Mouse (Mus musculus) small intestine, adult 2 months (tissue): Measurements from ENCODE around the gene Foxp1. TPM values are rescaled to one million over a fixed set of nuclear protein-coding genes. Genes with fewer than 3 reads are reported as not detected.

Experiments
- H3K27ac ChIP-seq: fragments of 200-500 bp; 2 replicates; pipeline ENCODE4 v1.5.1; 2012; ENCODE audit warnings: low read depth, low read length, control low read depth, inconsistent platforms; ENCODE audit not compliant: insufficient read depth
- H3K27me3 ChIP-seq: fragments of 200-500 bp; 2 replicates; pipeline ENCODE4 v1.6.1; 2012; ENCODE audit warnings: mild to moderate bottlenecking, moderate library complexity, low read length, inconsistent platforms; ENCODE audit not compliant: control insufficient read depth, insufficient read depth
- H3K36me3 ChIP-seq: fragments of 200-500 bp; 2 replicates; pipeline ENCODE4 v1.6.1; 2012; ENCODE audit warnings: mild to moderate bottlenecking, low read length, control low read depth, inconsistent platforms; ENCODE audit not compliant: control insufficient read depth, insufficient read depth
- H3K4me1 ChIP-seq: fragments of 200-500 bp; 2 replicates; pipeline ENCODE4 v1.6.1; 2012; ENCODE audit warnings: low read length, inconsistent platforms, mixed read lengths; ENCODE audit not compliant: control insufficient read depth, insufficient read depth, insufficient read length
- H3K4me3 ChIP-seq: fragments of 200-500 bp; 2 replicates; pipeline ENCODE4 v1.5.1; 2012; ENCODE audit warnings: low read depth, mild to moderate bottlenecking, control low read depth, inconsistent platforms, low read length, moderate library complexity
- CTCF ChIP-seq: fragments of 200-500 bp; IDR thresholded peaks from 2 replicates; pipeline ENCODE4 v1.5.1; 2012; ENCODE audit warnings: low read depth, mild to moderate bottlenecking, control low read depth, inconsistent platforms, low read length, moderate library complexity, mixed read lengths; ENCODE audit not compliant: insufficient replicate concordance, insufficient read length; ENCODE audit errors: extremely low read depth
- POLR2A ChIP-seq: fragments of 200-500 bp; IDR thresholded peaks from 2 replicates; pipeline ENCODE4 v1.6.1; 2012; ENCODE audit warnings: low read depth, mild to moderate bottlenecking, control low read depth, inconsistent platforms, low read length, moderate library complexity
- WGBS: fragments of 180-500 bp; shearing (Covaris S2); methylation state at CpG from one replicate; pipeline ENCODE4 v1.1.7; 2018; 5-methylcytosine and 5-hydroxymethylcytosine counted together
- polyA plus RNA-seq: library from polyadenylated mRNA; depleted of rRNA; stranded (reverse); fragments of >200 nt; gene quantifications from 2 replicates; pipeline ENCODE4 v1.2.3, GENCODE M21; 2012

Gene Foxp1
- polyA plus RNA-seq, 1 experiment = 52.2 TPM

- TF ChIP-seq POLR2A (no peak), CTCF (no peak)
- peaks cover 15% of the 10 kb centered on the region for H3K4me1 ChIP-seq
- WGBS = 29% methylated on average over 4 of the region's 4 CpGs
- no peaks in the 10 kb centered on the region for H3K36me3 ChIP-seq
- H3K4me3 ChIP-seq = no peak overlapping the region
- no peaks in the 10 kb centered on the region for H3K27me3 ChIP-seq
- no peak overlapping the region for H3K27ac ChIP-seq
Measured at GRCm38 (mm10) chr6:99261737-99262130, 260.8 kb downstream of the Foxp1 start.

GRCm38 (mm10) chr6:99260941-99261736, 261.4 kb downstream of the Foxp1 start:
- Histone ChIP-seq H3K27ac (no peak overlapping the region), H3K27me3 (no peaks in the 10 kb centered on the region), H3K36me3 (no peaks in the 10 kb centered on the region), H3K4me3 (no peak overlapping the region), H3K4me1 (peaks cover 13% of the 10 kb centered on the region)
- whole genome bisulfite sequencing = 60% methylated on average over 11 of the region's 11 CpGs
- TF ChIP-seq POLR2A (no peak), CTCF (no peak)

GRCm38 (mm10) chr6:99258346-99258745, 264.2 kb downstream of the Foxp1 start:
- H3K4me1 ChIP-seq = peaks cover under 1% of the 10 kb centered on the region; the same call in 1 of the 2 replicates
- no peaks in the 10 kb centered on the region for H3K36me3 ChIP-seq
- H3K4me3 ChIP-seq = no peak overlapping the region
- 92% methylated on average over 5 of the region's 5 CpGs for WGBS
- TF ChIP-seq POLR2A (no peak), CTCF (no peak)
- no peaks in the 10 kb centered on the region for H3K27me3 ChIP-seq
- H3K27ac ChIP-seq = no peak overlapping the region

- 84% methylated on average over 2 of the region's 2 CpGs for WGBS
- Histone ChIP-seq H3K36me3 (no peaks in the 10 kb centered on the region), H3K27me3 (no peaks in the 10 kb centered on the region), H3K27ac (no peak overlapping the region), H3K4me1 (no peaks in the 10 kb centered on the region), H3K4me3 (no peak overlapping the region)
- no peak for TF ChIP-seq POLR2A
- TF ChIP-seq CTCF = no peak
Measured at GRCm38 (mm10) chr6:99257676-99258075, 264.8 kb downstream of the Foxp1 start.

GRCm38 (mm10) chr6:99253331-99253730, 269.2 kb downstream of the Foxp1 start:
- Histone ChIP-seq H3K27ac (no peak overlapping the region), H3K4me3 (no peak overlapping the region), H3K27me3 (no peaks in the 10 kb centered on the region), H3K4me1 (no peaks in the 10 kb centered on the region), H3K36me3 (no peaks in the 10 kb centered on the region)
- TF ChIP-seq POLR2A = no peak
- TF ChIP-seq CTCF = no peak
- WGBS = 86% methylated on average over 8 of the region's 8 CpGs

- no peak for TF ChIP-seq POLR2A
- no peak for TF ChIP-seq CTCF
- H3K36me3 ChIP-seq = no peaks in the 10 kb centered on the region
- H3K4me1 ChIP-seq = no peaks in the 10 kb centered on the region
- no peak overlapping the region for H3K4me3 ChIP-seq
- H3K27ac ChIP-seq = no peak overlapping the region
- 43% methylated on average over 5 of the region's 5 CpGs for WGBS
- H3K27me3 ChIP-seq = no peaks in the 10 kb centered on the region
Measured at GRCm38 (mm10) chr6:99252816-99253215, 269.7 kb downstream of the Foxp1 start.

- 84% methylated on average over 4 of the region's 4 CpGs for WGBS
- Histone ChIP-seq H3K27ac (no peak overlapping the region), H3K4me3 (no peak overlapping the region), H3K4me1 (no peaks in the 10 kb centered on the region), H3K36me3 (peaks cover 3% of the 10 kb centered on the region; the same call in 1 of the 2 replicates), H3K27me3 (no peaks in the 10 kb centered on the region)
- TF ChIP-seq POLR2A (no peak), CTCF (no peak)
Measured at GRCm38 (mm10) chr6:99251924-99252323, 270.6 kb downstream of the Foxp1 start.
